Mouse (Mus musculus): ENCODE results near the gene Ankrd26. TPM values are rescaled to one million over a fixed set of nuclear protein-coding genes. Genes with fewer than 3 reads are reported as not detected.

The Ankrd26 gene
- polyA plus RNA-seq, 1 experiment from 2014 or later = 16.1 TPM

- peak within 1 kb of the TSS; percentile 81 for H3K4me2 ChIP-seq (replicated peaks; ENCODE audit: low read depth, low read length)
- peaks cover 2% of the 10 kb centered on the region; the same call in 1 of the 2 replicates for H3K36me3 ChIP-seq (ENCODE audit: control insufficient read depth, insufficient read depth, low read length)
- H3K4me1 ChIP-seq (ENCODE audit: control insufficient read depth, insufficient read depth, low read length) = no peaks in the 10 kb centered on the region
- peak within 1 kb of the TSS; percentile 91 for H3K27ac ChIP-seq (ENCODE audit: low read depth, low read length)
- H3K4me3 ChIP-seq (ENCODE audit: low read length) = peak within 1 kb of the TSS; percentile 75
- H3K27me3 ChIP-seq (ENCODE audit: control insufficient read depth, insufficient read depth, low read length) = no peaks in the 10 kb centered on the region
- no peaks in the 10 kb centered on the region for H3K9me3 ChIP-seq (ENCODE audit: control insufficient read depth, low read length)
- peak within 1 kb of the TSS; percentile 86 for H3K9ac ChIP-seq (ENCODE audit: low read depth, low read length)
- peak; percentile 96 for ATAC-seq (ENCODE audit: low FRiP score, low TSS enrichment)
- under 1% methylated on average over 43 of the region's 43 CpGs for WGBS
Measured at GRCm38 (mm10) chr6:118455042-118455631, 106.9 kb downstream of the Ankrd26 start, which contains the start of gene Zfp248. TSS of gene Zfp248 (minus strand) at chr6:118455528.

- Histone ChIP-seq H3K36me3 (ENCODE audit: control insufficient read depth, insufficient read depth, low read length) (peaks cover 2% of the 10 kb centered on the region; the same call in 1 of the 2 replicates), H3K4me2 (replicated peaks; ENCODE audit: low read depth, low read length) (peak overlapping the region; percentile 81), H3K9ac (ENCODE audit: low read depth, low read length) (peak overlapping the region; percentile 86), H3K9me3 (ENCODE audit: control insufficient read depth, low read length) (no peaks in the 10 kb centered on the region), H3K27me3 (ENCODE audit: control insufficient read depth, insufficient read depth, low read length) (no peaks in the 10 kb centered on the region), H3K4me1 (ENCODE audit: control insufficient read depth, insufficient read depth, low read length) (no peaks in the 10 kb centered on the region), H3K27ac (ENCODE audit: low read depth, low read length) (no peak overlapping the region), H3K4me3 (ENCODE audit: low read length) (peak overlapping the region; percentile 75)
- 40% methylated on average over 8 of the region's 8 CpGs for WGBS
- no peak for ATAC-seq (ENCODE audit: low FRiP score, low TSS enrichment)
Measured at GRCm38 (mm10) chr6:118454452-118454851, 107.6 kb downstream of the Ankrd26 start.

Other genes with a start within 250 kb of the Ankrd26 start
- 17.4 and 38.3 TPM in 2 replicates for gene Bms1, start 142.8 kb downstream of the Ankrd26 start, polyA plus RNA-seq (2014; fragmentation: Nextera tagmentation; extraction: Ambion mirVana)
- gene Zfp248, start 106.7 kb downstream of the Ankrd26 start, polyA plus RNA-seq (2014; fragmentation: Nextera tagmentation; extraction: Ambion mirVana) = 8.5 and 9.8 TPM in 2 replicates
- gene Zfp9, start 82.9 kb downstream of the Ankrd26 start, polyA plus RNA-seq (2014; fragmentation: Nextera tagmentation; extraction: Ambion mirVana) = 5.1 and 7.6 TPM in 2 replicates

Measured in kidney, embryonic 14.5 days (tissue).